Mouse (Mus musculus) T-helper 1 cell (primary cell): ENCODE results near the gene Pip5k1a.

Source experiments
- in situ Hi-C: fragments of 300-600 bp; cut with MboI, MseI; formaldehyde crosslinking; loops from one replicate; pipeline ENCODE4 v1.15.1; 2025; ENCODE audit warnings: high pct_unique_total_duplicates

Pip5k1a gene

GRCm38 (mm10) chr3:95106338-95107117 lies at the start of gene Pip5k1a:
Pip5k1a (minus strand) TSS chr3:95106930.
- in situ Hi-C loops = no loop called here

GRCm38 (mm10) chr3:95153874-95154273 lies 47.1 kb upstream of the Pip5k1a start:
- in situ Hi-C loops = no loop called here

- in situ Hi-C loops = no loop called here
These were observed 41.2 kb upstream of the Pip5k1a start for GRCm38 (mm10) chr3:95147924-95148323.

GRCm38 (mm10) chr3:95142617-95143011 lies 35.9 kb upstream of the Pip5k1a start:
- in situ Hi-C loops = no loop called here

DNA sequence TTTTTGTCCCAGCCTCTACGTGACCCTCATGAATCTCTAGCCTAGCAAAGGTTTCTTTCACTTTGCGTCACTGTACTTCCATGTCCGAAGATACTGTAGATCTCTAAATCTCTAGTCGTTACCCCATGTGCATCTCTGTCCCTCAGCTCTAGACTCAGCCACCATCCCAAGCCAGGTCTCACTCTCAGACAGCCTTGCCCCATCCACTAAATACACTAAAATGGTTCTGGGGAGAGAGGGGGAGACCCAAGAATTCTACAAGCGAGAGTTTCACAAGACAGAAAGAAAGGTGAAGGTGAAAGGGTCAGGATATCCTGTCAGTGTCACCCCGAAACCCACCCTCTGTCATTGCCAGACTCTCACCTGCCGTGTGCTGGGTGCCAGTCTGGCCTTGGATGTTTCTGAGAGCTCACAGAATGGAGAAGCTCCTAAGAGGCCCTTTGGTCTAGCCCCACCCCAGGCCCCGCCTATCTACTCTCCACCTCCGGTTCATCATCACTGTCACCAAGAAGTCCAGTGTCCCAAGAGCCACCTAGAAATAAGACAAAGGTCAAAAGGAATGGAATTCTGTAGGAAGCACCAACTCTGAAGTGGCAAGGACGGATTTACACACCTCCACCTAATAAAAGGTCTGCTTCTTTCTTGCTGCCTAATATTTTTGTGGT lies 35.4 kb upstream of the Pip5k1a start, which contains the start of gene Tnfaip8l2:
TSS of gene Tnfaip8l2 (minus strand) at position 409 of the 665 bp plus-strand sequence.
- in situ Hi-C loops = no loop called here

DNA sequence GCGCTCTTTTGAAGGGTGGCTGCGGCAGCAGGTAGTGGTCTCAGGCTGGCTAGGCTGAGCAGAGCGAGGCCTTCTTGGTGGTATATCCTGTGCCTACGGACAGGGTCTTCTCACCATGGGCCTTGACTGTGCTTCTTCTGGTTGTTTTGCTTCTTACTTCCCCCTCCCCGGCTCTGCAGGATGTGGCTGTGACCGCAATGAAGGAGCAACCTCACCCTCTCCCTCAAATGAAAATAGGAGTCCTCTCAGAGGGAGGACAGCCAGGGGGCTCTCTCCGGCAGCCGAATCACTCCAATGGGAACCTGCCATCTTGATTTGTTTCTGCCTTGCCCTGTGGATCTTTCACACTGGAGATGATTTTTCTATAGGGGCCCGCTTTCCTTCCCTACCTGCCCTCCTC lies 34.7 kb upstream of the Pip5k1a start:
- in situ Hi-C loops = no loop called here

GRCm38 (mm10) chr3:95140795-95141194 lies 34.1 kb upstream of the Pip5k1a start:
- in situ Hi-C loops = no loop called here

DNA sequence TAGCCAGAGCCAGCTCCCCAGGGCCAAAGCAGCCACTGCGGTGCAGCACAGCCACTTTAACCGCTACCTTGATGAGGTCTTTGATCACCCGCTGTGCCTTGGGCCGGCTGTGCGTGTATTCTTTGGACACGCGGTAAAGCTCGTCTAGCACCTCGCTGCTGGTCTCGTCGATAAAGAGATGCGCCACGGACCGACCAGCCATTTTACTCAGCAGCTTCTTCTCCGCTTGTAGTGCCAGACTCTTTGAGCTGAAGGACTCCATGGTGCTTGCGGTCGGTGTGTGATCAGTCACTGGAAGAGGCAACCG lies 33.5 kb upstream of the Pip5k1a start:
- in situ Hi-C loops = no loop called here

DNA sequence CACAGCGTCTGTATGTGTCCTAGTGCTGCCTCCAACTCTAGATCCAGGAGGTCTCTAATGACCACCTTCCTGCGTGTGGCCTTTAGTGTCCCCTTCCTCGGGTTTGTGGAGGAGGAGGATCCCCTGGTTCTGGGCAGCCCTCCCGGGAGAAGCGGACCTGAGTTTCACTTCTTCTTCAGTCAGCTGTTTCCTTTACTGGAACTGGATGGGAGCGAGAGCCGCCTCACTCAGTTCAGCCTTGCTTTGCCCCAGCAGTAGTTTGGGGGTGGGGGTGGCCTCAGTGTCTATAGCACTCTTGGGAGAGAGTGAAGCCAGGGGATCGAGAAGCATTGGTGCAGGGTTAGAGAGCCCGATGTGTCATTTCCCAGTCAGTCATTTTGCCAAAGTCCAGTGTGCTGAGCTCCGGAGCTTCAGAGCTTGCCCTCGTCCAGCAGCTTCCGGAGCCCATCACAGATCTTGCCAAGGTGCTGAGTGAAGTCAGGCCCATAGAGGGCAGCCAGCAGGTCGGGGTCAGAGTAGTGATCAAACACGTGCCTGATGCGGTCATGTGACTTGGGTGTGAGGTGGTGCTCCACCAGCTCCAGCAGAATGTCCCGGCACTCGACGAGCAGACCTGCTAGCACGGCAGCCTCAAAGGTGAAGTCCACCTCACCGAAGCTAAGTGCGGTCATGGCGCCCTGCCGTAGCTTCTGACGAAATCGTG lies 33.0 kb upstream of the Pip5k1a start:
- in situ Hi-C loops = no loop called here

DNA sequence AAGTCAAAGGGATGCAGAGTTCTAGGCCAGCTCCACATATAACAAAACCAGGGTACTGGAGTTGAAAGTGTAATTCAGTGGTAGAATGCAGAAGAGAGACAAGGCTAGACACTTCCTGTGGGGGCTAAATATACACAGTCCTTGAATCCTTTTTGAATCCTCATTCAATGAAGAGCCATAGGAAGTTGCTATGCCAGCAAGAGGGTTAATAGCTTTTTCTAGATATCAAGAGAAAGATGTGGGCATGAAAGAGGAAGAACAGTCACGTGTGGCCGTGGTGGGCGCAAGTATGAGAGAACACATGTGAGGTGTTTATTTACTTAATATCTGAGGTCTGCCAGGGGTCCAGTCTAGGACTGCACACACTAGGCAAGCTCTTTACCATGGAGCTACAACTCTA lies 29.6 kb upstream of the Pip5k1a start:
- in situ Hi-C loops = no loop called here

- in situ Hi-C loops = no loop called here
These were observed 28.8 kb upstream of the Pip5k1a start for GRCm38 (mm10) chr3:95135433-95136052.

DNA sequence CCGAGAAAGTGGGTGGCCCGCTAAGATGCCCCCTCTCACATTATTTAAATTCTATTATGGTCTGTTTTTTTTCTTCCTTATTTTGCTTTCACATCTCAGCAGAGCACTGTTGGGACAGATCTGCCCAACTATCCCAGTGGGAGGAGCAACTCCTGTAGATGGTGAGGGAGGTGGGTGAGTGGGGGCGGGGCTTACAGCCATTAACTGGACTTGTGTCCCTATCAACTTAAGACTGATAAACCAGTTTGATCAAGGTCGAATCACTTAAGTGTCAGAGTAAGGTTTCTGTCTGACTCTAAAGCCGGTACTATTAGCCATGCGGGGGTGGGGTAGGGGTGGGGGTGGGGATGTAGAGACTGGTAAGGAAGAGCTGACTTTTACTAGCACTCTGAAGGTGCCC lies 28.3 kb upstream of the Pip5k1a start:
- in situ Hi-C loops = no loop called here

DNA sequence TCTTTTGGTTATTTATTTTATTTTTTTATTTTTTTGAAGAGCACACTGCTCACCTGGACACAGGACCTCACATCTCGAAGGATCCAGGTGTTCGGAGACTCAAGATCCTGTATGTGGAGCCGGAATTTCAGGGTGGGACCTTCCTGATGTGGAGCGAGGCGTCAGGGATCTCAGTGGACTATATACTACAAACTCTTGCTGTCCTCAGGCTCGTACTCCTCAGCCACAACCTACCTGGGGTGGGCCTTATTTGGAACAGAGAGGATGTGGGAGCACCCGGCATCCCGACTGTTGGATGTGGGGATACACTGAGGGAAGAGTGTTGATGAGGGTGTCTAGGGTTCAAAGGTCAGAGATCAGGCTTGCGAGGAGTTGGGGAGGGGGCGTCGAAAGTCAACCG lies 27.4 kb upstream of the Pip5k1a start:
- in situ Hi-C loops = loop anchor here (5.0 kb wide), 1 partner anchor 1207 kb away; no protein-coding TSS in a partner anchor

DNA sequence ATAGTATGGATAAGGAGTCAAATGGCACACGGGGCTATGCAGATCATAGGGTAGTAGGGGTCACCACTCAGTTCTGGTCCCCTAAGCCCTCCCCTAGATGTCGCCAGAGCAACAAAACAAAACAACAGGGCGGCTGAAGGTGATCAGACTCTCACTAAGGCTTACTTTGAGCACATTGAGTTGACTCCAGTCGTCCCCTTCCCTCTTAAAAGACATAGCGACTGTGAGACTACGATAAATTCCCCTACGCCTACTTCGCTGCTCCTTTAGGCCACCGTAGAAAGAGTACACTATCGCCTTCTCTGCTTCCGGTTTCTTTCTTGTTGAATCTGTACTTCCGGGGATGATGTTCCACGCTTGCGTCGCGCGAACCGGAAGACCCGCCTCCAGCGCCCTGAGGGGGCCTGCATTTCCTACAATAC lies 27.0 kb upstream of the Pip5k1a start, which contains the start of the genes Scnm1 and Lysmd1:
TSS of gene Scnm1 (minus strand) at position 332 of the 422 bp plus-strand sequence.
TSS of gene Lysmd1 (plus strand) at position 409 of the 422 bp plus-strand sequence.
- in situ Hi-C loops = loop anchor here (5.0 kb wide), 1 partner anchor 1206 kb away; no protein-coding TSS in a partner anchor

DNA sequence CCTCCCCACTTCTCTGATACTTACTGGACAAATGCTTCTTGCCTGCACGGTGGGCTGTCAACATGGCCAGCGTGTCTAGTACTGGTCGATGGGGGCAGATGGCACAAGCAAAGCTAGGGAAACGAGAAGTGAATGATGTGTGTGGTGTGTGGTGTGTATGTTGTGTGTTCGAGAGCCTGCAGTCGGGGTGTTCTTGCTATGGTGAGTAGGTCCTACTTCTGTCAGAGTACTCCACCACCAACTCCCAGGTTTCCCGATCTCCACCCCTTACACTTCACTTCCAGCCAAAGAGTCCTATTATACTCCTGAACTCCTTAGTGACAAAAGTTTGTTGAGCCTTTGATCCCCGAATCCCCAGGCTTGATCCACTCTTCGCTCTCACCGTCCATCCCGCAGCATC lies 26.4 kb upstream of the Pip5k1a start:
- in situ Hi-C loops = loop anchor here (5.0 kb wide), 1 partner anchor 1206 kb away; no protein-coding TSS in a partner anchor

DNA sequence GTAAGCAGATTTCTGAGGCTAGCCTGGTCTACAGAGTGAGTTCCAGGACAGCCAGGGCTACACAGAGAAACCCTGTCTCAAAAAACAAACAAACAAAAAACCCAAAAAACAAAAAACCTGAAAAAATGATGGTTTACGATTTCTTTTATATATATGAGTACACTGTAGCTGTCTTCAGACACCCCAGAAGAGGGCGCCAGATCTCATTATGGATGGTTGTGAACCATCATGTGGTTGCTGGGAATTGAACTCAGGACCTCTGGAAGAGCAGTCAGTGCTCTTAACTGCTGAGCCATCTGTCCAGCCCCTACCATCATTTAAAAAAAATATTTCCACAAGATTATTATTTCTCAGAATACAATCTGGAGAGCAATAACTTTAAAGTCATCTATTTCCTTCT lies 25.7 kb upstream of the Pip5k1a start:
- in situ Hi-C loops = loop anchor here (5.0 kb wide), 1 partner anchor 1205 kb away; no protein-coding TSS in a partner anchor

GRCm38 (mm10) chr3:95130081-95130480 lies 23.4 kb upstream of the Pip5k1a start:
- in situ Hi-C loops = loop anchor here (5.0 kb wide), 1 partner anchor 1203 kb away; no protein-coding TSS in a partner anchor

DNA sequence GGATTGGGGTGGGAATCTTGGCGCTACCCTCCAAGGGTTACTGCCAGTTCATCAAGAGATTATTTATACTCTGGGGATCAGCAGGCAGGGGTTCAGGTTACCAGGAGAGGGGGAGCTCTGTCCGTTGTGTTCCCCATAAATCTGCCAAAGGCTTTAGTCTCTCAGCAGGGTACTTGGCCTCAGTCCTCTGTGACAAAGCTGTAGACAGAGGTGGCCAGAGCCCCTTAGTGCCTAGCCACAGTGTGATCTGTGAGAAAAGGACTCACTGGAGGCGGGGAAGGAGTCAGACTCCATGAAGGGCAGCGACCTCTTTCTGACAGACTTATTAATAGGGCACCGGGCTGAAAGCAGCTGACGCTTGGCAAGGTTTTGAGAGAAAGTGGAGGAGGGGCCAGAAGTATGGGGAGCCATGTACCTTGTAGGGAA lies 22.5 kb upstream of the Pip5k1a start:
- in situ Hi-C loops = no loop called here

- in situ Hi-C loops = no loop called here
These were observed 18.2 kb upstream of the Pip5k1a start for GRCm38 (mm10) chr3:95124972-95125371.

DNA sequence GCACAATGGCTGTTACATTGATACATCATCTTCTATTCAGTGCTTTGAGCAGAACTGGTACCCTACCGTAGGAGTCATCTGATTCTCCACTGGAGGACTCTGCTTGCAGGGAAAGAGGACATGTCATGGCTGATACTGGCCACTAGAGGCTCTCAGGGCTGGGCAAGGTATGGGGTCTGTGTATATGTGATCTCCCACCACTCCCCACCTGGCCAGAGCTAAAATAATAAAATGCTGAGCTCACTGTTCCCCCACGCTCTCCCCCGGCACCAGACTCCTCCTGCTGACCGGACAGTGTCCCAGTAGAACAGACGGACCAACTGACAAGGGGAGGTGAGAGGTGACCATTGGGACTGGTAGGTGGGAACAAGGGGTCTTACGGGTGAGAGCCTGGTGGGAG lies 17.5 kb upstream of the Pip5k1a start, which contains the start of gene Tmod4:
TSS of gene Tmod4 (plus strand) at position 231 of the 400 bp plus-strand sequence.
- in situ Hi-C loops = no loop called here

DNA sequence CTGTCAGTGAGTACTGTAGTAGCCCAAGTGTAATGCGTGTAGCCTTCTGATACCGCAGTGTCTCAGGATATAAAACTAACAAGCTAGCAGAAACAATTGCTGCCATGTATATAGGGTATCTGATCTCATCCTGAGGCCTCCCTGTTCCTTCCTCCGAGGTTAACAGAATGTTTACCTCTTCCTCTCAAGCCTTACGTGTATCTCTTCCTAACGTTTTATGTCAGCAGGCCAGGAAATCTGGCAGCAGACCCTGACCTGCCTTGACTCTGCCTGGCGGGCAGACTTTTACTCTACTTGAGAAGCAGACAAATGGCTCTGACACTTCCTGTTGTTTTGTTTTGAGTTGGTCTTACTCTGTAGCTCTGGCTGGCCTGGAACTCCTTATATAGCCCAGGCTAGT lies 14.8 kb upstream of the Pip5k1a start:
- in situ Hi-C loops = no loop called here
